Mouse (Mus musculus) forebrain, embryonic 13.5 days (tissue): ENCODE measurements around the gene Snx21. TPM values are rescaled to one million over a fixed set of nuclear protein-coding genes. Genes with fewer than 3 reads are reported as not detected.

Experiments used
- ATAC-seq: fragments of 200-750 bp; cut with Nextera tagmentation; 2 replicates; pipeline ENCODE4 v1.8.0; 2017
- H3K27ac ChIP-seq: fragments of 300-500 bp; sonication (generic); 2 replicates; pipeline ENCODE4 v1.5.1; 2015; ENCODE audit warnings: inconsistent platforms, mild to moderate bottlenecking, moderate library complexity
- H3K27me3 ChIP-seq: fragments of 300-500 bp; sonication (generic); 2 replicates; pipeline ENCODE4 v1.6.1; 2015; ENCODE audit warnings: mild to moderate bottlenecking, inconsistent platforms
- H3K36me3 ChIP-seq: fragments of 300-500 bp; sonication (generic); 2 replicates; pipeline ENCODE4 v1.6.1; 2015; ENCODE audit warnings: mild to moderate bottlenecking, inconsistent platforms; ENCODE audit not compliant: poor library complexity, severe bottlenecking
- H3K4me1 ChIP-seq: fragments of 300-500 bp; sonication (generic); 2 replicates; pipeline ENCODE4 v1.6.1; 2015; ENCODE audit warnings: inconsistent platforms
- H3K4me2 ChIP-seq: fragments of 300-500 bp; sonication (generic); 2 replicates; pipeline ENCODE4 v1.6.1; 2015; ENCODE audit warnings: inconsistent platforms, mild to moderate bottlenecking, moderate library complexity
- H3K4me3 ChIP-seq: fragments of 300-500 bp; sonication (generic); 2 replicates; pipeline ENCODE4 v1.5.1; 2015; ENCODE audit warnings: mild to moderate bottlenecking, inconsistent platforms
- H3K9ac ChIP-seq: fragments of 300-500 bp; sonication (generic); 2 replicates; pipeline ENCODE4 v1.6.1; 2015; ENCODE audit warnings: mild to moderate bottlenecking, inconsistent platforms
- H3K9me3 ChIP-seq: fragments of 300-500 bp; sonication (generic); replicated peaks from 2 replicates; pipeline ENCODE4 v1.6.1; 2016; ENCODE audit warnings: inconsistent platforms
- WGBS: fragments of 180-500 bp; shearing (Covaris S2); methylation state at CpG from one replicate; pipeline ENCODE4 v1.1.7; 2015; 5-methylcytosine and 5-hydroxymethylcytosine counted together
- polyA plus RNA-seq: library from polyadenylated mRNA; unstranded; fragments of >200 nt; fragmentation: Nextera tagmentation; extraction: Ambion mirVana; gene quantifications from 2 replicates; pipeline ENCODE4 v1.2.1, GENCODE M21; 2015

Gene Snx21
- polyA plus RNA-seq, 1 experiment from 2014 or later = 15.4 TPM

DNA sequence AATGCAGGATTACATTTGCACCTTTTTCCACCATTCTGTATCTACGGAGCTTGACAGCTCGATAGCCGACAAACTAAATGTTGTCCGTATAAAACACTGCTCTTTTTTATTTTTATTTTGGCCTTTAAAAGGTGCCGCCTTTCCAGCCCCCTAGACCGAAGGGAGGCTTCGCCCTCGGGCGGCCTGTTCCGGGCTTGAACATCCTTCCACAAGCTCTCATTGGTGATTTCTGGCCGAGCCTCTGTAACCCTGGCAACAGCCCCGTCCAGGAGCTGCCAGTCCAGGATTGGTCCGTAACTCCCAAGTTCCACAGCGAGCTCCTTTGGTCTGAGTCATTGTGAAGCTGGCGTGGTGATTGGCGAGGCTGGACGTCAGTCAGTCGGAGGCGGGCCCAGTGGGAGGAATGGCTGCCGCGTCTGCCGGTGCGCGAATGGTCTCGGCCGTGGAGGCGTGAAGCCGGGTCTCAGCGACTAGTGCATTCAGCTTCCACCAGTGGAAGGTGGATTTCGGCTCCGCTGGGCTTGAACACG lies 37.1 kb downstream of the Snx21 start, which contains the start of gene Zswim1:
Gene Zswim1, plus strand, starts transcription at position 51 of the 530 bp plus-strand sequence.
- Histone ChIP-seq H3K27ac (peak within 1 kb of the TSS; percentile 84), H3K4me2 (peak within 1 kb of the TSS; percentile 65), H3K4me3 (peak within 1 kb of the TSS; percentile 63), H3K27me3 (no peaks in the 10 kb centered on the region), H3K9me3 (no peaks in the 10 kb centered on the region), H3K36me3 (peaks cover 54% of the 10 kb centered on the region), H3K9ac (peak within 1 kb of the TSS; percentile 76), H3K4me1 (peaks cover 20% of the 10 kb centered on the region)
- WGBS = 1% methylated on average over 32 of the region's 32 CpGs
- ATAC-seq = peak; percentile 99

GRCm38 (mm10) chr2:164823181-164823585 lies 37.6 kb downstream of the Snx21 start:
- Histone ChIP-seq H3K36me3 (peaks cover 59% of the 10 kb centered on the region), H3K4me2 (peak overlapping the region; percentile 65), H3K27ac (peak overlapping the region; percentile 84), H3K9me3 (no peaks in the 10 kb centered on the region), H3K9ac (peak overlapping the region; percentile 76), H3K27me3 (no peaks in the 10 kb centered on the region), H3K4me1 (peaks cover 20% of the 10 kb centered on the region), H3K4me3 (peak overlapping the region; percentile 63)
- peak; percentile 67 for ATAC-seq
- 2% methylated on average over 10 of the region's 10 CpGs for WGBS

- 95% methylated on average over 4 of the region's 4 CpGs for WGBS
- no peak overlapping the region for H3K27ac ChIP-seq
- peaks cover 20% of the 10 kb centered on the region for H3K4me1 ChIP-seq
- ATAC-seq = no peak
- peak overlapping the region; percentile 65; the same call in 1 of the 2 replicates for H3K4me2 ChIP-seq
- no peaks in the 10 kb centered on the region for H3K27me3 ChIP-seq
- peaks cover 65% of the 10 kb centered on the region for H3K36me3 ChIP-seq
- H3K9ac ChIP-seq = no peak overlapping the region
- H3K9me3 ChIP-seq = no peaks in the 10 kb centered on the region
- peak overlapping the region; percentile 63 for H3K4me3 ChIP-seq
Measured at GRCm38 (mm10) chr2:164823969-164824368, 38.3 kb downstream of the Snx21 start.

DNA sequence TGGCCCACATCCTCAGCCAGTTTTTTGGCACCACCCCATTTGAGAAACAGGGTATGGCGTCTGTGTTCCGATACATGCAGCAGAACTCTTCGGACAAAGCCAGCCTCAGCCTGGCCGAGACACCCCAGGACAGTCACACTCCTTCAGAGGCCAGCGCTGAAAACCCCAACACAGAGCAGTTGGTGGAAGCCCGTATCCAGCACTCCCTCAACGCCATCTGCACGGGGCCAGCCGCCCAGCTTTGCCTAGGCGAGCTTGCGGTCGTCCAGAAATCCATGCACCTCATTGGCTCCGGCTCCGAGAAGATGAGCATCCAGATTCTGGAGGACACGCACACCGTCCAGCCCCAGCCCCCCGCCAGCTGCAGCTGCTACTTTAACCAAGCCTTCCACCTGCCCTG lies 39.9 kb downstream of the Snx21 start:
- WGBS = 95% methylated on average over 17 of the region's 17 CpGs
- peaks cover 60% of the 10 kb centered on the region for H3K36me3 ChIP-seq
- no peak for ATAC-seq
- no peak overlapping the region for H3K4me3 ChIP-seq
- no peak overlapping the region for H3K4me2 ChIP-seq
- no peak overlapping the region for H3K27ac ChIP-seq
- peaks cover 20% of the 10 kb centered on the region for H3K4me1 ChIP-seq
- H3K9ac ChIP-seq = no peak overlapping the region
- H3K9me3 ChIP-seq = no peaks in the 10 kb centered on the region
- H3K27me3 ChIP-seq = no peaks in the 10 kb centered on the region

DNA sequence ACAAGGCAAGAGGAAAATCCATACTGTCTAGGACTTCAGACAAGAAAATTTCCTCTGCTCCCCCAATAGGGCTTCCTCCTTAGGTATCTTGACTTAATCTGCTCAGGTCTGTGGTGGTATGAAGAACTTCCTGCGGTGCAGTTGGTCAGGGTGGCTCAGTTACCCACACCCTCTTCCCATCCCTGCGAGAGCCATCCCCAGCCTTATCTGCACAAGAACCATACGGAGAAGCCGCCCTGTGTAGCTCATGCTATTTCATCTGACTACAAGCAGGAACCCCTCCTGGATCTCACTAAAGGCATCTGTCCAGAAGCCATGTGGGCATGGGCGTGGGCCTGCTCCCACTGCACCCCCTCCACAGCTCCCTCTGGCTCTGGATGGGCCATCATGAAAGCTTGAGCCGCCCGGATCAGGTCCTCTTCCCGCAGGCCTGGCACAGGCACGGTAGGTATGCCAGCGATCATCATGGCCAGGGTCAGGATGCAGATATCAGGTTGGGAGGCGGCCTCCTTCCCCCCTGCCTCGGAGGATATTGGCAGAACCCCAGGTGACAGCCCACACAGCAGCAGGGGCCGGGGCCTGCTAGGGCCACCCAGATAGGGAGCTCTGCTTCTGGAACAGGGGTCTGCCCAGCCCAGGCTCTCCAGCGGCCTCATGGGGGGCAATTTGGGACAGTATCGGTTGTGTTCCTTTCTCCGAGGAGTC lies 41.7 kb downstream of the Snx21 start:
- H3K27me3 ChIP-seq = no peaks in the 10 kb centered on the region
- H3K4me2 ChIP-seq = no peak overlapping the region
- H3K9me3 ChIP-seq = no peaks in the 10 kb centered on the region
- H3K4me3 ChIP-seq = no peak overlapping the region
- peaks cover 17% of the 10 kb centered on the region for H3K4me1 ChIP-seq
- no peak overlapping the region for H3K27ac ChIP-seq
- WGBS = 93% methylated on average over 15 of the region's 16 CpGs
- H3K9ac ChIP-seq = no peak overlapping the region
- H3K36me3 ChIP-seq = peaks cover 46% of the 10 kb centered on the region
- ATAC-seq = no peak

GRCm38 (mm10) chr2:164828437-164828836 lies 42.8 kb downstream of the Snx21 start, which contains the start of gene Spata25:
Gene Spata25, minus strand, starts transcription at chr2:164828537.
- Histone ChIP-seq H3K4me3 (no peak within 1 kb of the TSS), H3K27ac (no peak within 1 kb of the TSS), H3K9me3 (no peaks in the 10 kb centered on the region), H3K4me1 (peaks cover 20% of the 10 kb centered on the region), H3K36me3 (peaks cover 46% of the 10 kb centered on the region), H3K9ac (no peak within 1 kb of the TSS), H3K27me3 (no peaks in the 10 kb centered on the region), H3K4me2 (no peak within 1 kb of the TSS)
- ATAC-seq = no peak
- WGBS = 88% methylated on average over 6 of the region's 6 CpGs

GRCm38 (mm10) chr2:164829090-164829489 lies 43.5 kb downstream of the Snx21 start:
- H3K4me3 ChIP-seq = no peak overlapping the region
- WGBS = 98% methylated on average over 1 of the region's 1 CpGs
- H3K9me3 ChIP-seq = no peaks in the 10 kb centered on the region
- H3K4me2 ChIP-seq = no peak overlapping the region
- H3K27ac ChIP-seq = no peak overlapping the region
- H3K36me3 ChIP-seq = peaks cover 46% of the 10 kb centered on the region
- H3K9ac ChIP-seq = no peak overlapping the region
- no peak for ATAC-seq
- peaks cover 16% of the 10 kb centered on the region for H3K4me1 ChIP-seq
- no peaks in the 10 kb centered on the region for H3K27me3 ChIP-seq

DNA sequence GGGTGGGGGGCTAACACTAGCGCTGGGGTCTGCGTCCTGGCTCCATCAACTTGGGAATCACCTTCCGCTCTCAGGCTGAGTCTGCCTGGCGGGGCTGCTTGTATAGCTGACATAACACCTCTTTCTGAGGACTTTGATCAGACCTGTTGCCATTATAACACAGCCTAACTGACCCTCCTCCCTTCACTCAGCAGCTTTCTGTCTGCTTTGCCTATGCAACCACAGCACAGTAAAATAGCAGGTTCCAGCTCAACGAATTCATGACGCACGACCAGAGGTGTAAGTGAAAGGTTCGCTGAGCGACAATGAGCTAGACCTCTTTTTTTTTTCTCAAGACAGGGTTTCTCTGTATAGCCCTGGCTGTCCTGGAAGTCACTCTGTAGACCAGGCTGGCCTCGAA lies 45.4 kb downstream of the Snx21 start:
- peaks cover 31% of the 10 kb centered on the region for H3K36me3 ChIP-seq
- no peak overlapping the region for H3K27ac ChIP-seq
- no peak overlapping the region for H3K4me3 ChIP-seq
- 89% methylated on average over 10 of the region's 10 CpGs for WGBS
- no peak for ATAC-seq
- no peaks in the 10 kb centered on the region for H3K9me3 ChIP-seq
- H3K4me2 ChIP-seq = no peak overlapping the region
- no peaks in the 10 kb centered on the region for H3K27me3 ChIP-seq
- H3K9ac ChIP-seq = no peak overlapping the region
- peaks cover 23% of the 10 kb centered on the region for H3K4me1 ChIP-seq

DNA sequence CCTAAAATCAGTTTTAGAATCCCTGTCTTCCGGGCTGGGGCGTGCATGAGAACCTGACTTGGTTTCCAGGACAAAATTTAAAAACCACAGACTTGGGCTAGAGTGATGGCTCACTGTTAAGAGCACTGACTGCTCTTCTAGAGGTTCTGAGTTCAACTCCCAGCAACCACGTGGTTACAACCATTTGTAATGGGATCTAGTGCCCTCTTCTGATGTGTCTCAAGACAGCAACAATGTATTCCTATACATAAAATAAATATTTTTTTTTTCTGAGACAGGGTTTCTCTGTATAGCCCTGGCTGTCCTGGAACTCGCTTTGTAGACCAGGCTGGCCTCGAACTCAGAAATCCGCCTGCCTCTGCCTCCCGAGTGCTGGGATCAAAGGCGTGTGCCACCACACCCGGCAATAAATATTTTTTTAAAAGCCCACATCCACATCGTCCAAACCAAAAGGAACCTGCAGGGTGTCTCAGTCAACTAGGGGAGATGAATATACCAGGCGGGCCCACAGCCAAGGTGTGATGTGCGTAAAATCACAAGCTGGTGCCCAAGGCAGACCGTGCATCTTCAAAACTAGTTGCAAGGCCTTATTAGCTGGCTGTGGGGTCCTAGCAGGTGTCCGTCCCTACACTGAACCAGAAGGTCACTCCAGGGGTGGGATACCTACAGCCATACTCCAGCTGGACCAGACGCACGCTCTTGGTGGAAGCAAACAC lies 46.6 kb downstream of the Snx21 start:
- H3K4me3 ChIP-seq = peak overlapping the region; percentile 58
- no peak for ATAC-seq
- peak overlapping the region; percentile 74 for H3K9ac ChIP-seq
- peak overlapping the region; percentile 68; the same call in 1 of the 2 replicates for H3K27ac ChIP-seq
- H3K36me3 ChIP-seq = peaks cover 30% of the 10 kb centered on the region
- H3K4me1 ChIP-seq = peaks cover 23% of the 10 kb centered on the region
- H3K4me2 ChIP-seq = peak overlapping the region; percentile 95
- no peaks in the 10 kb centered on the region for H3K27me3 ChIP-seq
- H3K9me3 ChIP-seq = no peaks in the 10 kb centered on the region
- WGBS = 65% methylated on average over 16 of the region's 16 CpGs

GRCm38 (mm10) chr2:164832748-164833301 lies 47.2 kb downstream of the Snx21 start, which contains the start of gene Ctsa:
Gene Ctsa, plus strand, starts transcription at chr2:164832873.
- H3K4me1 ChIP-seq = peaks cover 23% of the 10 kb centered on the region
- peaks cover 28% of the 10 kb centered on the region for H3K36me3 ChIP-seq
- H3K4me2 ChIP-seq = peak within 1 kb of the TSS; percentile 95
- H3K27me3 ChIP-seq = no peaks in the 10 kb centered on the region
- no peaks in the 10 kb centered on the region for H3K9me3 ChIP-seq
- under 1% methylated on average over 35 of the region's 35 CpGs for WGBS
- peak within 1 kb of the TSS; percentile 74 for H3K9ac ChIP-seq
- peak; percentile 82 for ATAC-seq
- peak within 1 kb of the TSS; percentile 58 for H3K4me3 ChIP-seq
- peak within 1 kb of the TSS; percentile 68 for H3K27ac ChIP-seq

DNA sequence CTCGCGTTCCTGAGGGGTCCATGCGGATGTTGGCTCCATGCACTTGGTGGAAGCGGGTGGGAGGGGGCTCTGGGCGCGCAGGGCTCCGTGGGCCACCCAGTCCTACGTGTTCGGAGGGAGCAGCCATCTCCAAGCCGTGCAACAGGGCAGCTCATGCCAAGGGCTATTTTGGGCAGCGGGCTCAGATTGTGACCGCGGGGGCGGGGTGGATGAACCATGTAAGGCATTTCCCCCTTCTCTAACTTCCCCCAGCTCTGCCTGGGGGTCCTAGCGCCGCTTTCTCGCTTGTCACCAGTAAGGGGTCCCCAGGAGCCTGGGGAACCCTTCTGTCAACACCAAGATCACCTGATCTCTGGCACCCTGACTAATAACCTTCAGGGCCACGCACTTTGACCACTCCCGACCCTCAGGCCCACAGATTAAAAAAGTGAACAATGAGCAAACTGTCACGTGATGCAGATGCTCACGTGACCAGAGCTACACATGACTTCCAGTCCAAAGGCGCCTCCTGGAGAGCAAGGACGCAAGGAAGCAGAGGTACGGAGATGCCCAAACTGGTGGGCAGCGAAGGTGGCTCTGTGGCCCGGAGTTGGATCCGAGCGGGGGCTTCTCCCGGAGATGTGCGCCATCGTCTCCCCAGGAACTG lies 47.8 kb downstream of the Snx21 start, which contains the start of gene Neurl2:
Gene Neurl2, minus strand, starts transcription at position 143 of the 646 bp plus-strand sequence.
- H3K4me3 ChIP-seq = peak within 1 kb of the TSS; percentile 58
- H3K27me3 ChIP-seq = no peaks in the 10 kb centered on the region
- peak within 1 kb of the TSS; percentile 74 for H3K9ac ChIP-seq
- ATAC-seq = peak; percentile 76
- peaks cover 28% of the 10 kb centered on the region for H3K36me3 ChIP-seq
- H3K27ac ChIP-seq = peak within 1 kb of the TSS; percentile 68
- peaks cover 23% of the 10 kb centered on the region for H3K4me1 ChIP-seq
- WGBS = under 1% methylated on average over 31 of the region's 31 CpGs
- H3K9me3 ChIP-seq = no peaks in the 10 kb centered on the region
- H3K4me2 ChIP-seq = peak within 1 kb of the TSS; percentile 95
